Mouse (Mus musculus): ENCODE measurements around the gene AC109138.7.

AC109138.7 gene

DNA sequence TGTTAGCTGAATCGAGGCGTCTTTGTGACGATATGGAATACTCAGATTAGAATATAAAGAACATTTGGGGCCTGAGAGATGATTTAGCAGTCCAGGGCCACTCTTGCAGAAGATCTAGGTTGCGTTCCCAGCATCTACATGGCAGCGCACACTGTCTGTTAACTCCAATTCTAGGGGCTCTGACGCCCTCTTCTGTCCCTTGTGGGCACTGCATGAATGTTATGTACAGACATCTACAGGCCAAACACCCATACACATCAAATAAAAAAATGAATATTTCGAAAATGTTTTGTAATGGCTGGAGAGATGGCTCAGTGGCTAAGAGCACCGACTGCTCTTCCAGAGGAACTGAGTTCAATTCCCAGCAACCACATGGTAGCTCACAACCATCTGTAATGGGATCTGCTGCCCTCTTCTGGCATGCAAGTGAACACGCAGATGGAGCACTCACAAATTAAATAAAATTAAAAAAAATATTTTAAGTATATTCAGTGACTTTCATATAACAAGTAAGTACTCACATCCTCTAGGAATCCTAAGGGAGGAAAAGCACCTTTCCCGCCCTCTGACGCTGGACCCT, 41.5 kb downstream of the AC109138.7 start:
- no peak for DNase-seq (ENCODE audit: low spot score)

GRCm38 (mm10) chr19:4257216-4257896, 43.2 kb downstream of the AC109138.7 start:
- peak; percentile 90 for DNase-seq (ENCODE audit: low spot score)

DNA sequence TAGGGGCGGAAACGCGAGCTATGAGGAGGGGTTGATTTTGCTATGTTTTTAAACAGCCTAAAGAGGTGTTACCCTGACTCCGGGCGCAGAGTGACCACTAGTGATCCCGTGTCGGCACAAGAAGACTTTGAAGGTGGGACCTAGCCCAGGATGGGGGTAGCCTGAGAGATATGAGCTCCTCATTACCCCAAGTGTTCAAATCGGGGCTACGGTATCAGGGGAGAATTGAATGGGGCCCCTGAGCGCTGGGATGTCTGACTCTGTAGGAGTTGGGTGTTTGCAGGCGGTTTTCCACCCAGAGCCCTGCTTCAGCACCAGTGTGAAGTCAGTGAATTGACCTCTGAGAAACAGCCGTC, 43.7 kb downstream of the AC109138.7 start:
- DNase-seq (ENCODE audit: low spot score): no peak

DNA sequence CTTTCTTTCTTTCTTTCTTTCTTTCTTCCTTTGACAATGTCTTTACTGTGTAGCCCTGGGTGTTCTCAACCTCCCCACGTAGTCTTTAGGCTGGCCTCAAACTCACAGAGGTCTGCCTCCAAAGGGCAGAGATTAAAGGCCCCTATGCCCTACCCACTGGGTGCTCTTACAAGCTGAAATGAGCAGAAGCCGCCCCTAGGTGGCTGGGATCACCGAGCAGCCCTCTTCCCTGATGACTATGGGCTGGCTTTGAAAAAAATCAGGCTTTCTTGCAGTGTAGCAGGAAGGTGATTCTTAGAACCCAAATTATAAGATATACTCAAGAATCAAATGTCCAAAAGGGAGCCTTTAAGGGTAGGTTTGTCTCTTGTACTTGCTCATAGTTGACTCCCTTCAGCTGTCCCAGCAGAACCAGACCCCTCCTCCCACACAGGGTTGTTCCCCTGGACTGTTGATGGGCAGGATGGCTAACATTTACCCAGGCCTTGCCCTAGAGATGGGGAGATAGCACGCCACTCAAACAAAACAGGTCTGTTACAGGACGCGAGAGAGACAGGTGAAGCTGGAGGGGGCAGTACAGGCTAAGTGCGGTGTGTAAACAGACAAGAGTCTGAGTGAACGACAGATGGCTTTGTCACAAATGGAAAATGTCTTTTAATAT, 47.0 kb downstream of the AC109138.7 start:
- no peak for DNase-seq (ENCODE audit: low spot score)

DNA sequence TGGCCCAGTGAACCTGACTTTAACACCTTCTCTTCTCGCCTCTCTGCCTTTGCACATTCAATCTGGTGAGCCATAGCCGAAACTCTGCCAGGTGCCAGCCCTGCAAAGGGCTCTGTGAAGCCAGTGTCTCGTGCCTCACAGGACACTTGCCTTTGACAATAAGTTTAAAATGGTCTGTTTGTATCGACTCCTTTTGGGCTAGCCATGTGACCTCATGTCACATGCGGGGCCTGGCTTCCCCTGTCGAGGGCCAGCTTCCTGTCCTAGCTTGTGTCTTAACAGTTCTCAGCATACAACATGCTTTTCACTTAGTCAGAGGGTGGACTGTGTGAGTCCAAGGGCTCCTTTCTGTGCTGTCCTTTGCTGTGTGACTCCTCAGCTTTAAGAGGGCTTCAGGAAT, 48.6 kb downstream of the AC109138.7 start:
- no peak for DNase-seq (ENCODE audit: low spot score)

- DNase-seq (ENCODE audit: low spot score): no peak
Observed at GRCm38 (mm10) chr19:4263702-4264101, 49.5 kb downstream of the AC109138.7 start.

DNA sequence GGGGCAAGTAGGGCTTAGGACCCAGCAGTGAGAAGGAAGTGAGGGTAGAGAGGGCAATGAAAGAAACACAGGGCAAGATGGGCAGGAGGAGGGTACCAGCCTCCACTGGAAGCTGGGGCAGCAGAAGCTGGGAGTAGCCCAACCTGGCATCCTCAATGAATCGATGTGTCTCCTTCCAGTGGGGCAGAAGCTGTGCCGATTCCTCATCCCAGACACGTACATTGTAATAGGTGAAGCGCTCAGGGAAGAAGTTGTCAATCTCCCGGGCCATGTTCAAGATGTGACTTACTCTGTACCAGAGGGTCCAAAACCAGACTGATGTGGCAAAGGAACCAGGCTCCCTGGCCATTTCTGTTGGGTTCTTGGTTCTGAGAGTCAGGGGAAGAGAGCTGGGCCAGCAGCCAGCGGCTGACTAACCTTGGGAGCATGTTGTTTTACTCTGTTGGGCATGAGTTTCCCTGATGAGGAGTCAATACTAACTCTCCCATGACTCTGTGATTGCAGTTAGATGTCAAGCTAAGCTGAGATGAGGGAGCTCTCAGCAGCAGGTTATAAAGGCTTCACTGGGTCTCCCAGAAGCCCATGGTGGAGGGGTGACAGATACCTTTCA, 50.1 kb downstream of the AC109138.7 start:
- no peak for DNase-seq (ENCODE audit: low spot score)

DNA sequence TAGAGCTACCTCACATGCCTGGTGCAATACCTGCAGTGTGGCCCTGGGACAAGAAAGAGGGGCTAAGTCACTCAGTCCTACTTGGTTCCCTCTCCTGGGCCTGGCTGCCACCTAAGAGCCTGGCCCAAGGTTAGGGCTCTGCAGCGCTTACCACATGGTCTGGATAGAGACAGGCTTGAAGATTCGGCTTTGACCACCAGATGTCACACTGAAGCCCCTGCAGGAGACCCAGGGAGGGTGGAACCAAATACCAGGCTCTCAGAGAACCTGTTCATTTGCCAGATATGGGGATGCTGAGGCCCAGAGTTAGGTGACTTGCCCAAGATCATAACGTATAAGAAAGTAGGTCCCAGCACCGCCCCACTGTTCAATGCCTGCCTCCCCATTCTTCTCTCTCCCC, 51.8 kb downstream of the AC109138.7 start:
- DNase-seq (ENCODE audit: low spot score): no peak

DNA sequence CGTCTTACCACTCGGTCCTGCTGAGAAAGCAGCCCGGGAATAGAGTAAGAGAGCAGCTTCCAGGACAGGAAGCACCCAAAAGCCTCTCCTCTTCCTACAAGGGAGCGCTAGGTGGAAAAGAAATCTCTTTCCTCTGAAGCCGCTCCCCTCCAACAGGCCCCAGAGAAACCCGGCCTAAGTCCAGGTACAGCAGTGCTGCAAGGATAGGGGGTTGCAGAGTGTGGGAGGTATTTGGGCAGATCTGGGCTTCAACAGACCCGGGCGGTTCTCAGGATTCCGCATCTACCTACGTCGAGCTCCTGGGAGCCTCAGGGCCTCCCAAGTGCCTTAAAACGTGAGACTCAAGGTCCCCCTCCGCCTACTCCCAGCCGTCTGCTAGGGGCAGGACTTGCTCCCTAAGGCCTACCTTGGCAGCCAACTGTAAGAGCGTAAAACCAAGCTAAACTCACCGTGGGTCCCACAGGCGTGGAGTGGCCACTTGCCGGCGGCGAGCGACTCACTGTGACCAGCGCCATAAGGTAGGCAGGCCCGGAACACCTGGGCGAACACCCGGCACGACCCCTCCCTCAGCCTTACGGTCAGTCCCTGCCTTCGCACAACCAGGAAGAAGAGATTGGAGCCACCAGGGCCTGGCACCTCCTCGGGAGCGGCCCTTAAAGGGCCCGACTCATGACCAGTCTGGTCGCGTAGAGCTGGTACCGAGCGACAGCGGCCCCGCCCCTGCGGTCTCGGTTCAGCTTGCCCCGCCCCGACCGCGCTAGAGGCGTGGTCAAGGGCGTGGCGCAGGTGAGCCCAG, 54.6 kb downstream of the AC109138.7 start, which contains the start of gene Ssh3:
Gene Ssh3 (minus strand): TSS at position 615 of the 796 bp plus-strand sequence.
- no peak for DNase-seq (ENCODE audit: low spot score)

DNA sequence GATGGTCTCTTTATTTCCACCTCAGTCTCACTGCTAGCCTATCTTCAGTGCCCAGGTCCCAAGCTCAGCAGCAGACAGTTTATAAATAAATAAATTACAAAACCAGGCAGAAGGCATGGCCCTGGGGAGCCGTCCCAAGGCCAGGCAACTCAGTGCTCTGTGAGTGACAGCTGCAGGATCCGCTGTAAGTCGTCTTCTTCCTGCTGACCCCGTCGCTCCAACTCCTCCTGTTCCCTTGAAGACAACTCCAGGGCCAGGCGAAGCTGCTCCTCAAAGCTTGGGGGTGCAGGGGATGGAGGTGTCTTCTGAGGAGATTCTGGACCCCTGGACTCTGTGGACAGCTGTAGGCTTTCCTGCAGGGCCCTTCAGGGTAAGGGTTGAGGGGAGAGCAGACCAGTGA, 56.0 kb downstream of the AC109138.7 start:
- no peak for DNase-seq (ENCODE audit: low spot score)

DNA sequence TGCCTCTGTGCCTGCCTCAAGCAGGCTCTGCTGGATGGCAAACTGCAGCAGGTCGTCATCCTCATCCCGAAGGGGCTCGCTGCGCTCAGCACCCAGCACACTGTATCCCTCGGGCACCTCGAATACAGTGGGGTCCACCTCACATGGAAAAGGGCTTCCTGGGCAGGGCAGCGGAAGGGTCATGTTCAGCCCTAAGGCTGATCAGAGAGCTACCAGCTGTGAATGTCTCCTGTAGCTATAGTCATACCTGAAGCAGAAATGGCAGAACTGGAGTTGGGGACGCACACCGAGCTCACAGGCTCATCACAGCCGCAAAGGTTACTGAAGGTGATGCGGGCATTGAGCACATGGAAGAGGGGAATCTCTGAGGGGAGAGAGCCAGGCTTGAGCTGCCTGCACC, 56.8 kb downstream of the AC109138.7 start:
- no peak for DNase-seq (ENCODE audit: low spot score)

DNA sequence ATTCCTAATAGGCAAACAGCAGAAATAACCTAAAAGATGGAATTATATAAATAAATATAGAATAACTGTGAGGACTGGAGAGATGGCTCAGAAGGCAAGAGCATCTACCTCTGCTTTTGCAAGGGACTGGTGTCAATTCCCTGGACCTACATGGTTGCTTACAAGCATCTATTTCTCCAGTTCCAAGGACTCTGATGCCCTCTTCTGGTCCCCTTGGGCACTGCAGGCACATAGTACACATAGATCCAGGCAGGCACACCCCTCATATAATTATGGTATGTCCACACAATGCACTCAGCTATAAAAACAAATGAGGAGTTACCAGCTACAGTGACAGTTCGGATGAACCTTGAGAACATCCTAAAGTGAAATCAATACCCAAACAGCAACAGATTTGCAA, 65.3 kb downstream of the AC109138.7 start:
- DNase-seq (ENCODE audit: low spot score): no peak

DNA sequence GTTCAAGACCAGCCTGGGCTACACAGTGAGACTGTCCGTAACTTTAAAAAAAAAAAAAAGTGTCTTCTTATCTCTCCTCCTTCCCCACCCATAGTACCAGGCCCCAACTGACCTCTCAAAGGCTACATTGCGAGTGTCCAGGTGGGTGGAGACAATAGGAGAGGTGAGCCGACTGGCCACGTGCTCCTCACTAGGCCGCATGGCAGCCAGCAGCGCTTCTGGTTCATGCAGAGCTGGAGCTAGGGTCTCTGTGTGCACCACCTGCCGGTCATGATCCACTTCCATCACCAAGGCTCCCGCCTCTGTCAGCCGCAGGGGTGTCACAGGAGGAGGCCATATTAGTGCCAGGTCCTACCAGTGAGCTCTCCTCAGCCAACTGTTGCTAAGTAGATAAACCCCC, 66.3 kb downstream of the AC109138.7 start:
- no peak for DNase-seq (ENCODE audit: low spot score)

All from left cerebral cortex, adult 11 months (tissue).